Mouse (Mus musculus) heart, postnatal 0 days (tissue): ENCODE measurements at regions not wholly inside any gene's neighbourhood (a gene's known extent, or its start where the extent isn't known, plus 50 kb on each side); places are given as distances from the start of the nearest gene placed in this dataset.

Source experiments
- ATAC-seq: fragments of 200-750 bp; cut with Nextera tagmentation; 2 replicates; pipeline ENCODE4 v1.8.0; 2017; ENCODE audit warnings: low read depth, moderate number of reproducible peaks, moderate library complexity; ENCODE audit not compliant: insufficient read depth
- DNase-seq: peaks from one replicate; pipeline ENCODE4 v3.0.0-alpha.2; 2016; ENCODE audit warnings: low spot score
- H3K27ac ChIP-seq: fragments of 300-500 bp; sonication (generic); 2 replicates; pipeline ENCODE4 v1.5.1; 2014; ENCODE audit warnings: low read depth, mild to moderate bottlenecking
- H3K27me3 ChIP-seq: fragments of 300-500 bp; sonication (generic); 2 replicates; pipeline ENCODE4 v1.6.1; 2014; ENCODE audit warnings: low read length, mixed read lengths; ENCODE audit not compliant: control insufficient read depth, insufficient read depth
- H3K36me3 ChIP-seq: fragments of 300-500 bp; sonication (generic); replicated peaks from 2 replicates; pipeline ENCODE4 v1.6.1; 2014; ENCODE audit warnings: low read length, mixed read lengths; ENCODE audit not compliant: control insufficient read depth, insufficient read depth
- H3K4me1 ChIP-seq: fragments of 300-500 bp; sonication (generic); 2 replicates; pipeline ENCODE4 v1.6.1; 2014; ENCODE audit warnings: antibody characterized with exemption; ENCODE audit not compliant: control insufficient read depth, insufficient read depth
- H3K4me2 ChIP-seq: fragments of 300-500 bp; sonication (generic); 2 replicates; pipeline ENCODE4 v1.6.1; 2014; ENCODE audit warnings: low read depth, mild to moderate bottlenecking, low read length, moderate library complexity
- H3K4me3 ChIP-seq: fragments of 300-500 bp; sonication (generic); 2 replicates; pipeline ENCODE4 v1.5.1; 2014; ENCODE audit warnings: low read depth, low read length
- H3K9ac ChIP-seq: fragments of 300-500 bp; sonication (generic); replicated peaks from 2 replicates; pipeline ENCODE4 v1.6.1; 2014; ENCODE audit warnings: low read depth, low read length, mixed read lengths
- H3K9me3 ChIP-seq: fragments of 300-500 bp; sonication (generic); replicated peaks from 2 replicates; pipeline ENCODE4 v1.6.1; 2016; ENCODE audit warnings: low read length; ENCODE audit not compliant: control insufficient read depth
- CTCF ChIP-seq: IDR thresholded peaks from 2 replicates; pipeline ENCODE4 v1.5.1; 2016; ENCODE audit warnings: antibody characterized with exemption, control low read depth, low read depth
- EP300 ChIP-seq: IDR thresholded peaks from 2 replicates; pipeline ENCODE4 v1.6.1; 2016; ENCODE audit warnings: antibody characterized with exemption, low read depth
- WGBS: fragments of 180-500 bp; shearing (Covaris S2); extraction: QIAGEN DNeasy Blood & Tissue Kit; methylation state at CpG from one replicate; pipeline ENCODE4 v1.1.7; 2014; 5-methylcytosine and 5-hydroxymethylcytosine counted together

- no peak overlapping the region for H3K9ac ChIP-seq
- no peak overlapping the region for H3K4me3 ChIP-seq
- no peaks in the 10 kb centered on the region for H3K27me3 ChIP-seq
- ATAC-seq, result no peak
- no peaks in the 10 kb centered on the region for H3K4me1 ChIP-seq
- H3K36me3 ChIP-seq, result no peaks in the 10 kb centered on the region
- H3K27ac ChIP-seq, result no peak overlapping the region
- no peak for DNase-seq
- no peak overlapping the region for H3K4me2 ChIP-seq
- H3K9me3 ChIP-seq, result no peaks in the 10 kb centered on the region
- TF ChIP-seq EP300, result no peak
- no peak for TF ChIP-seq CTCF
- 78% methylated on average over 5 of the region's 5 CpGs for WGBS
Observed at GRCm38 (mm10) chr6:94829246-94829645, 129.3 kb upstream of the Lrig1 start.

GRCm38 (mm10) chr6:94826656-94827055 is 126.7 kb upstream of the Lrig1 start:
- Histone ChIP-seq H3K4me3 (no peak overlapping the region), H3K27me3 (no peaks in the 10 kb centered on the region), H3K36me3 (no peaks in the 10 kb centered on the region), H3K4me1 (no peaks in the 10 kb centered on the region), H3K9me3 (no peaks in the 10 kb centered on the region), H3K9ac (no peak overlapping the region), H3K27ac (no peak overlapping the region), H3K4me2 (no peak overlapping the region)
- WGBS, result 79% methylated on average over 2 of the region's 2 CpGs
- no peak for TF ChIP-seq EP300
- no peak for TF ChIP-seq CTCF
- ATAC-seq (no peak), DNase-seq (peak; percentile 71)

DNA sequence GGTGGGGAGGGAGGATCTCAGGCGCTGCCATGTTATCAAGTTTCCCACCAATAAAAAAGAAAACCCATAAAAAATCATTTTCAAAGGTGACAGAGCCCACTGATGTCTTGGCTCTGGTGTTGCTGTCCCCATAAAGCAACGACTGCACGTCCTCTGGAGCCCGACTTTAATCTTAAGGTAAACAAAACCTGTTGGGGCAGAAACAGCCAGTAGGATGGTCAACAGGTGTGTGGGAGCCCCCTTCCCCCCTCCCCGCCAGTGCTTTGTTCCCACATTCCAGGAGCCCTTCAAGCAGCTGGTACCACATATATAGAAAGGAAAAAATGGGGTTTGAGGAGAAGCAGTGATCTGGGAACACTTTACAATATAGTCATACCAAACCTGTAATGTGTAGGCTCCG is 118.3 kb upstream of the Lrig1 start:
- no peak overlapping the region for H3K27ac ChIP-seq
- H3K4me3 ChIP-seq, result no peak overlapping the region
- no peaks in the 10 kb centered on the region for H3K36me3 ChIP-seq
- DNase-seq, result no peak
- H3K4me1 ChIP-seq, result no peaks in the 10 kb centered on the region
- H3K27me3 ChIP-seq, result no peaks in the 10 kb centered on the region
- TF ChIP-seq EP300 (no peak), CTCF (no peak)
- 55% methylated on average over 6 of the region's 6 CpGs for WGBS
- no peak for ATAC-seq
- H3K9me3 ChIP-seq, result no peaks in the 10 kb centered on the region
- no peak overlapping the region for H3K4me2 ChIP-seq
- H3K9ac ChIP-seq, result no peak overlapping the region

DNA sequence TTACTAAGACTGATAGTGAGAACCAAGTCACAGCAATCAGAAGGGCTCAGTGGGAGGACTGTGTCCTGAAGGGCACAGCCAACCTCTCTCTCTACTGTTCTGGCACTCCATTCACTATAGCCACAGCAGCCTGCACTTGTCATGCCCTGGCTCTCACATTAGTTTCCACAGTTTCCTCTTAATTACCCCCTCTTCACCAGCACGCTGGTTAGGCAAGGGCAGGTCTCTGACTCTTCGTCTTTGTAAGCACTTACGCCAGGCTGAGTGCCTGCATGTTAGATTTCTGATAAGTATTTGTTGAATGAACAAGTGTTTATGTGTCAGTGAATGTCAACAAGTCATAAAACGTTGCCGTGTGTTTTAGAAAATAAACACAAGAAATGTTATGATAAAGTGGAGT is 116.2 kb upstream of the Lrig1 start:
- Histone ChIP-seq H3K27me3 (no peaks in the 10 kb centered on the region), H3K9ac (no peak overlapping the region), H3K9me3 (no peaks in the 10 kb centered on the region), H3K4me1 (no peaks in the 10 kb centered on the region), H3K4me3 (no peak overlapping the region), H3K4me2 (no peak overlapping the region), H3K36me3 (no peaks in the 10 kb centered on the region), H3K27ac (no peak overlapping the region)
- DNase-seq (no peak), ATAC-seq (peak; percentile 49; the same call in 1 of the 2 replicates)
- TF ChIP-seq EP300, result no peak
- TF ChIP-seq CTCF, result no peak
- 28% methylated on average over 5 of the region's 5 CpGs for WGBS

DNA sequence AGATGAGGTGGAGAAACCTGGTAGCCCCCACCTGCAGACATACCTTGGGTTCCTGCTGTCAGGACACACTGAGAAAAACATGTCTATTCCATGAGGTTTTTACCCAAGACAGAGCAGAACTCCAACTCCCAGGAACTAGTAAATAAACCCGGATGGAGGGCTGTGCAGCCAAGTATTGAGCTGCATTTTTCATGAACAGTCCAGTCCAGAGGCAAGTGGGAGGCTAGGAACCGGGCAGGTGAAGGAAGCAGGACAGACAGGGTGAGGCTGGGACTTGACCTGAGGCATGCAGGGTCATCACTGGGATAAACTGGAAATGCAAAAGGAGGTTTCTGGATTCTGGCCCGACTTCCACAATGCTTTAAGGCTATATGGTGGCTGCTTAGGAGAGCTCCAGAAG is 114.8 kb upstream of the Lrig1 start:
- H3K4me3 ChIP-seq, result no peak overlapping the region
- no peak overlapping the region for H3K4me2 ChIP-seq
- H3K27ac ChIP-seq, result no peak overlapping the region
- H3K4me1 ChIP-seq, result no peaks in the 10 kb centered on the region
- no peaks in the 10 kb centered on the region for H3K36me3 ChIP-seq
- no peaks in the 10 kb centered on the region for H3K9me3 ChIP-seq
- no peak overlapping the region for H3K9ac ChIP-seq
- DNase-seq (no peak), ATAC-seq (no peak)
- TF ChIP-seq CTCF (no peak), EP300 (no peak)
- WGBS, result 55% methylated on average over 3 of the region's 3 CpGs
- no peaks in the 10 kb centered on the region for H3K27me3 ChIP-seq

DNA sequence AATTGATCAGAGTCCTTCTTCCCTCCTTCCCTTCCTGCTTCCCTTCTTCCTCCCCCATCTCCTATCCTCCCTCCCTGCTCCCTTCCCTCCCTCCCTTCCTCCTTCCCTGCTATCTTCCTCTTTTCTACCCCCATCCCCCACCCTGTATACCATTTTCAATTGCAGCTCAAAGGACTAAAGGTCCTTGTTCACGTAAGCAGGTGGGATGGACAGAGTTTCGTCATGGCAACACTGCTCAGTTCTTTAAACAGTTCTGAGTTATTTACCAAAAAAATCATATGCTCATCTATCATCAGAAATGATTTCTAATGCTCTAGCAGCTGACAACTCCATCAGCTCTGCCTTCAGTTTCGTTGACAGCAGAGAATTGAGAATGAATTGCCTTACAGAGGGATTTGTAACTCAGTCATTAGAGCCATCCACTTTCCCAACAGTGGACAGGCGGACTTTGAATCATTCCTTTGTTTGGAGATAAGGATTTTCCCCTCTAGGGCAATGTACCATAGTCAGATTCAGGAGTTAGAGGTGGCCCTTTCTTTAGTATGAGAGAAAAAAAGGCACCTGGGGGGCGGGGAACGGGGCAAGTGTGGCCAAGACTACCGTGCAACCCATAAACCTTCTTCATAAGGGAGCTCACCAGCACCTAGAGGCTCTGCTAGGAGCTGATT is 113.7 kb upstream of the Lrig1 start:
- TF ChIP-seq CTCF, result no peak
- TF ChIP-seq EP300, result no peak
- no peak for ATAC-seq
- no peak overlapping the region for H3K27ac ChIP-seq
- H3K36me3 ChIP-seq, result no peaks in the 10 kb centered on the region
- 76% methylated on average over 7 of the region's 7 CpGs for WGBS
- no peaks in the 10 kb centered on the region for H3K9me3 ChIP-seq
- H3K4me3 ChIP-seq, result no peak overlapping the region
- no peaks in the 10 kb centered on the region for H3K27me3 ChIP-seq
- H3K4me2 ChIP-seq, result no peak overlapping the region
- no peak for DNase-seq
- no peaks in the 10 kb centered on the region for H3K4me1 ChIP-seq
- H3K9ac ChIP-seq, result no peak overlapping the region
